Mouse (Mus musculus) heart, adult 2 months (tissue): ENCODE measurements at regions not wholly inside any gene's neighbourhood (a gene's known extent, or its start where the extent isn't known, plus 50 kb on each side); places are given as distances from the start of the nearest gene placed in this dataset.

Experiments
- CTCF ChIP-seq: fragments of 200-600 bp; IDR thresholded peaks from 2 replicates; pipeline ENCODE4 v1.8.1; 2022; ENCODE audit warnings: antibody characterized with exemption, mild to moderate bottlenecking, moderate library complexity
- EP300 ChIP-seq: fragments of 200-500 bp; IDR thresholded peaks from 2 replicates; pipeline ENCODE4 v1.6.1; 2011; ENCODE audit warnings: low read depth, low read length, control low read depth; ENCODE audit not compliant: insufficient read depth
- POLR2A ChIP-seq: fragments of 200-500 bp; IDR thresholded peaks from 2 replicates; pipeline ENCODE4 v1.6.1; 2011; ENCODE audit warnings: mild to moderate bottlenecking, low read depth, low read length, control low read depth; ENCODE audit not compliant: insufficient read depth

- TF ChIP-seq CTCF = no peak
- TF ChIP-seq EP300 = no peak
- TF ChIP-seq POLR2A = no peak
Observed at GRCm38 (mm10) chr4:69443956-69444355, 489.8 kb upstream of the Brinp1 start.
